Mouse (Mus musculus) brain, adult 10 weeks (tissue): ENCODE measurements around the gene Gm14459. TPM values are rescaled to one million over a fixed set of nuclear protein-coding genes. Genes with fewer than 3 reads are reported as not detected.

ENCODE experiments used
- polyA plus RNA-seq: library from polyadenylated mRNA; stranded (reverse); fragments of 350-450 nt; fragmentation: Illumina TruSeq; extraction: RNeasy Lipid Tissue Mini Kit (QIAGEN cat#74804); gene quantifications from one replicate; pipeline ENCODE4 v1.2.3, GENCODE M21; 2015; ENCODE audit warnings: low read depth, low replicate concordance

The Gm14459 gene
- not detected for polyA plus RNA-seq

DNA sequence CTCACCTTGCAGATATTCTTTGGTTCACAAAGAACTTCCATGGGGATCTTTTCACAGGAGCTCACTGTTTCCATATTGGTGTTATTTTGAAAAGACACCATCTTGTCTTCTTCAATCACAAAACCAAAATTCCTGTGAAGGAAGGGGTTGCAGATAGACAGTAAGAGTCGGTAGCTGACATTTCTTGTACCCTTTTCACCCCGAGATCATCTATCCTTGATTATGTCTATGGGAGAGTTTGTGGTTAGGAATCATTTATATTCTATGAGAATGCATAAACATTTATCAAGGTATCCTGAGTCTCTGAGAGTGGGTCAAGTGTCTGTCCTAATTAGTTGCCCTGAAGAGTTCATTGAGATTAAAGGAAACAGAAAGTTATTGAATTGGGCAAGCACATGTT is at the start of gene Gm14459:
TSS of gene Gm14459 (minus strand) at position 101 of the 400 bp plus-strand sequence.

DNA sequence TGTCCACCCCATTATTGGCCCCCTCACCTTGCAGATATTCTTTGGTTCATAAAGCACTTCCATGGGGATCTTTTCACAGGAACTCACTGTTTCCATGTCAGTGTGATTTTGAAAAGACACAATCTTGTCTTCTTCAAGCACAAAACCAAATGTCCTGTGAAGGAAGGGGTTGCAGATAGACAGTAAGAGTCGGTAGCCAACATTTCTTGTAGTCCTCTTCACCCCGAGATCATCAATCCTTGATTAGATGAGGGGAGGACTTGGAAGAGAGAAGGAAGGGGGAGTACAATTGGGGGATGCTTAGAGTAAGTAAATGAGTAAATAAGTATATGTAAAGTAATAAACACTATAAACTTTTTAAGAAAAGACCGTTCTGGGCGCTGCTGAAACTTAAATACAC is 23.4 kb upstream of the Gm14459 start, which contains the start of gene Ssxb6:
TSS of gene Ssxb6 (minus strand) at position 101 of the 400 bp plus-strand sequence.

Other genes starting within 250 kb of the Gm14459 start
- gene Ssxb10, start 197.5 kb downstream of the Gm14459 start, polyA plus RNA-seq, result not detected
- not detected for gene Ssxb9, start 158.0 kb downstream of the Gm14459 start, polyA plus RNA-seq
- gene Ssxb1, start 111.6 kb downstream of the Gm14459 start, polyA plus RNA-seq, result not detected
- gene Ssxb2, start 63.2 kb downstream of the Gm14459 start, polyA plus RNA-seq, result not detected
- not detected for gene Ssxb6, start 23.3 kb upstream of the Gm14459 start, polyA plus RNA-seq
- gene Ssxb3, start 66.9 kb upstream of the Gm14459 start, polyA plus RNA-seq, result not detected
- not detected for gene Ssxb8, start 165.9 kb upstream of the Gm14459 start, polyA plus RNA-seq
- not detected for gene Ssx9, start 223.5 kb upstream of the Gm14459 start, polyA plus RNA-seq